Mouse (Mus musculus) MEL (cell line): ENCODE measurements around the gene Crk. TPM values are rescaled to one million over a fixed set of nuclear protein-coding genes. Genes with fewer than 3 reads are reported as not detected.
A peak's percentile ranks its signal among the peaks of the same experiment; 100 is the strongest.

ENCODE experiments used
- DNase-seq: peaks from one replicate; pipeline ENCODE4 v3.0.0; 2011; ENCODE audit warnings: low read depth, low spot score
- H3K27ac ChIP-seq: 2 replicates; pipeline ENCODE4 v1.5.1; 2012; ENCODE audit warnings: low read depth, mild to moderate bottlenecking, control low read depth, low read length, moderate library complexity; ENCODE audit not compliant: control insufficient read depth
- H3K27me3 ChIP-seq, 2 experiments: fragments of 150-350 bp in 1 of 2; sonication (generic) in 1 of 2; 2 replicates each; pipeline ENCODE4 v1.6.1; 2012; ENCODE audit warnings: low read length in 2 of 2, mild to moderate bottlenecking in 2 of 2, improper control_type of control experiment in 1 of 2, moderate library complexity in 1 of 2; ENCODE audit not compliant: insufficient read depth in 2 of 2, control insufficient read depth in 1 of 2
- H3K36me3 ChIP-seq, 2 experiments: 2 replicates each; pipeline ENCODE4 v1.6.1; 2012 to 2014; ENCODE audit warnings: low read length in 2 of 2, improper control_type of control experiment in 1 of 2, inconsistent platforms in 1 of 2, mild to moderate bottlenecking in 1 of 2; ENCODE audit not compliant: insufficient read depth in 2 of 2, control insufficient read depth in 1 of 2
- H3K4me1 ChIP-seq, 2 experiments: fragments of 150-350 bp in 1 of 2; sonication (generic) in 1 of 2; 2 replicates each; pipeline ENCODE4 v1.6.1; 2012; ENCODE audit warnings: low read length in 2 of 2, improper control_type of control experiment in 1 of 2, mild to moderate bottlenecking in 1 of 2; ENCODE audit not compliant: insufficient read depth in 2 of 2, control insufficient read depth in 1 of 2
- H3K4me3 ChIP-seq, 2 experiments: fragments of 150-350 bp in 1 of 2; sonication (generic) in 1 of 2; 2 replicates each; pipeline ENCODE4 v1.5.1; 2012; ENCODE audit warnings: low read depth in 2 of 2, low read length in 2 of 2, mild to moderate bottlenecking in 2 of 2, moderate library complexity in 2 of 2, control low read depth in 1 of 2, improper control_type of control experiment in 1 of 2; ENCODE audit not compliant: control insufficient read depth in 1 of 2, insufficient read depth in 1 of 2
- H3K79me2 ChIP-seq: 2 replicates; pipeline ENCODE4 v1.6.1; 2012; ENCODE audit warnings: mild to moderate bottlenecking, low read length, moderate library complexity; ENCODE audit not compliant: control insufficient read depth, poor library complexity, insufficient read depth
- H3K9ac ChIP-seq: 2 replicates; pipeline ENCODE4 v1.6.1; 2012; ENCODE audit warnings: low read depth, mild to moderate bottlenecking, control low read depth, low read length, moderate library complexity; ENCODE audit not compliant: control insufficient read depth, poor library complexity, severe bottlenecking
- H3K9me3 ChIP-seq: fragments of 150-350 bp; sonication (generic); replicated peaks from 2 replicates; pipeline ENCODE4 v1.6.1; 2012; ENCODE audit warnings: mild to moderate bottlenecking, low read length, improper control_type of control experiment, moderate library complexity; ENCODE audit not compliant: insufficient read depth
- CHD1 ChIP-seq: IDR thresholded peaks from 2 replicates; pipeline ENCODE4 v1.6.1; 2012; ENCODE audit warnings: low read depth, mild to moderate bottlenecking, inconsistent platforms, low read length, improper control_type of control experiment
- CHD2 ChIP-seq: IDR thresholded peaks from 2 replicates; pipeline ENCODE4 v1.6.1; 2011; ENCODE audit warnings: low read length, improper control_type of control experiment
- CTCF ChIP-seq, 3 experiments: IDR thresholded peaks in 2 of 3; conservative IDR thresholded peaks in 1 of 3; 2 replicates each; pipeline ENCODE4 v1.5.1; 2011 to 2012; ENCODE audit warnings: low read length in 3 of 3, low read depth in 2 of 3, mild to moderate bottlenecking in 2 of 3, improper control_type of control experiment in 1 of 3, inconsistent platforms in 1 of 3, mixed read lengths in 1 of 3, moderate library complexity in 1 of 3; ENCODE audit not compliant: control insufficient read depth in 1 of 3, insufficient read depth in 1 of 3, poor library complexity in 1 of 3, severe bottlenecking in 1 of 3
- E2F4 ChIP-seq: IDR thresholded peaks from 2 replicates; pipeline ENCODE4 v1.6.1; 2011; ENCODE audit warnings: low read depth, low read length, improper control_type of control experiment, borderline replicate concordance
- EP300 ChIP-seq, 2 experiments: IDR thresholded peaks; 2 replicates each; pipeline ENCODE4 v1.6.1; 2011; ENCODE audit warnings: improper control_type of control experiment in 2 of 2, low read length in 2 of 2, low read depth in 1 of 2, mild to moderate bottlenecking in 1 of 2
- GABPA ChIP-seq: IDR thresholded peaks from 2 replicates; pipeline ENCODE4 v1.6.1; 2012; ENCODE audit warnings: low read depth, mild to moderate bottlenecking, inconsistent platforms, low read length, improper control_type of control experiment, moderate library complexity
- GATA1 ChIP-seq: IDR thresholded peaks from 2 replicates; pipeline ENCODE4 v1.6.1; 2011; ENCODE audit warnings: low read depth, low read length, improper control_type of control experiment
- JUND ChIP-seq: IDR thresholded peaks from 2 replicates; pipeline ENCODE4 v1.6.1; 2011; ENCODE audit warnings: low read depth, mild to moderate bottlenecking, improper control_type of control experiment, low read length
- MAFK ChIP-seq: IDR thresholded peaks from 2 replicates; pipeline ENCODE4 v1.6.1; 2011; ENCODE audit warnings: low read depth, mild to moderate bottlenecking, low read length, improper control_type of control experiment, borderline replicate concordance
- MAZ ChIP-seq: IDR thresholded peaks from 2 replicates; pipeline ENCODE4 v1.6.1; 2012; ENCODE audit warnings: low read depth, mild to moderate bottlenecking, inconsistent platforms, low read length, improper control_type of control experiment
- MYB ChIP-seq: IDR thresholded peaks from 2 replicates; pipeline ENCODE4 v1.6.1; 2011; ENCODE audit warnings: mild to moderate bottlenecking, low read depth, low read length, improper control_type of control experiment
- NRF1 ChIP-seq: IDR thresholded peaks from 2 replicates; pipeline ENCODE4 v1.6.1; 2014; ENCODE audit warnings: low read depth, mild to moderate bottlenecking, inconsistent platforms, low read length, improper control_type of control experiment, moderate library complexity; ENCODE audit not compliant: poor library complexity, insufficient read depth, severe bottlenecking
- POLR2AphosphoS2 ChIP-seq: IDR thresholded peaks from 2 replicates; pipeline ENCODE4 v1.6.1; 2011; ENCODE audit warnings: low read length, improper control_type of control experiment
- RAD21 ChIP-seq: IDR thresholded peaks from 2 replicates; pipeline ENCODE4 v1.6.1; 2011; ENCODE audit warnings: mild to moderate bottlenecking, low read depth, low read length, improper control_type of control experiment
- RCOR1 ChIP-seq: IDR thresholded peaks from 2 replicates; pipeline ENCODE4 v1.6.1; 2012; ENCODE audit warnings: low read depth, mild to moderate bottlenecking, inconsistent platforms, low read length, improper control_type of control experiment
- SIN3A ChIP-seq: IDR thresholded peaks from 2 replicates; pipeline ENCODE4 v1.6.1; 2012; ENCODE audit warnings: low read length, improper control_type of control experiment, inconsistent platforms
- SMC3 ChIP-seq: IDR thresholded peaks from 2 replicates; pipeline ENCODE4 v1.6.1; 2011; ENCODE audit warnings: low read depth, low read length, improper control_type of control experiment
- TAL1 ChIP-seq: IDR thresholded peaks from 2 replicates; pipeline ENCODE4 v1.6.1; 2012; ENCODE audit warnings: mild to moderate bottlenecking, inconsistent platforms, low read length, moderate library complexity, mixed read lengths
- TBP ChIP-seq: IDR thresholded peaks from 2 replicates; pipeline ENCODE4 v1.8.0; 2011; ENCODE audit warnings: low read depth, low read length, improper control_type of control experiment
- TCF12 ChIP-seq: IDR thresholded peaks from 2 replicates; pipeline ENCODE4 v1.6.1; 2014; ENCODE audit warnings: low read depth, mild to moderate bottlenecking, inconsistent platforms, low read length, improper control_type of control experiment, moderate library complexity
- USF2 ChIP-seq, 2 experiments: IDR thresholded peaks; 2 replicates each; pipeline ENCODE4 v1.6.1; 2011 to 2012; ENCODE audit warnings: improper control_type of control experiment in 2 of 2, low read length in 2 of 2, borderline replicate concordance in 1 of 2, inconsistent platforms in 1 of 2, low read depth in 1 of 2, mild to moderate bottlenecking in 1 of 2; ENCODE audit not compliant: insufficient read depth in 1 of 2
- ZMIZ1 ChIP-seq: IDR thresholded peaks from 2 replicates; pipeline ENCODE4 v1.6.1; 2012; ENCODE audit warnings: low read depth, mild to moderate bottlenecking, inconsistent platforms, low read length, improper control_type of control experiment, moderate library complexity
- ZNF384 ChIP-seq: IDR thresholded peaks from 2 replicates; pipeline ENCODE4 v1.6.1; 2012; ENCODE audit warnings: low read depth, mild to moderate bottlenecking, inconsistent platforms, low read length, improper control_type of control experiment
- polyA plus RNA-seq, 2 experiments: library from polyadenylated mRNA; stranded (reverse) in 1 of 2; unstranded in 1 of 2; fragments of >175 nt in 1 of 2; fragments of >200 nt in 1 of 2; gene quantifications; 2 replicates each; pipeline versions ENCODE4 v1.2.1 to v1.2.4; 2012; ENCODE audit warnings: low replicate concordance in 2 of 2, low read depth in 1 of 2; ENCODE audit not compliant: insufficient read length in 2 of 2, insufficient read depth in 1 of 2, missing spikeins in 1 of 2
- total RNA-seq: library from RNA; depleted of rRNA; stranded (reverse); fragments of 300-350 nt; gene quantifications from 2 replicates; pipeline ENCODE4 v1.2.3, GENCODE M21; 2012

Crk gene
- total and polyA plus RNA-seq, 3 experiments = 33.8 to 68.0 (median 66.2) TPM

DNA sequence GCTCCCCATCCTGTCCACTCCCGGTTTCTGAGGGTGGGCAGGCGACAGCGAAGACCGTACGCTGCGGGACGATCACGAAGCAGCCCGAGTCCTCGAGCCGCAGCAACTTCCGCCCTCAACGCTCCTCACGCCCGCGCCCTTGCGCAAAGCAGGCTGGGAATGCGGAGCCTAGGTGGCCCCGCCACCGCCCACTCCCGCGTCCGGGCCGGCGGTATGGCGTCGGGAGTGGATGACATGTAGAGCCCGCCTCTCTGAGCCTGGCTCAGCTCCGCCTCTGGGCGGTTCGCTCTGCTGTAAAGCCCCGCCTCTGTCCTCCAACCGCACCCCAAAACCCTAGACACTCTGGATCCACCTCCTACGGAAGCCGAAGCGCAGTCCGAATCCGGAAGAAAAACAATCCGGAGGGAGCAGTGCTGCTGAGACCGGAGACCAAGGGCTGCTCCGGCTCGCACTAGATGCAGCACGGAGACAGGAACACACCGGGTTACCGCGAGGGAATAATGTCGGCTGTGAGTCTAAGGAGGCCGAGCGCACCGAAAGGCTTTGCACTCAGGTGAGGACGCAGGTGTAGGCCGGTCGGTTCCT lies 48.3 kb upstream of the Crk start, which contains the start of gene Inpp5k (continued):
- TF ChIP-seq MAZ (peak; percentile 68), EP300 (IDR thresholded peaks at IDR 0.05; ENCODE audit: low read depth in 1 of 2, low read length in 2 of 2) (peak; percentile 7 to 38; a peak in 1 of 4 replicates), CHD2 (peak; percentile 56; the same call in 1 of the 2 replicates), POLR2AphosphoS2 (peak; percentile 99), NRF1 (peak; percentile 61; the same call in 1 of the 2 replicates), ZNF384 (no peak; the same call in 1 of the 2 replicates), MAFK (no peak), GABPA (no peak), ZMIZ1 (peak; percentile 95), CHD1 (0 out of 2 replicates have a peak, but pooled peaks have one; percentile 44), JUND (no peak), TAL1 (no peak), USF2 (IDR thresholded peaks at IDR 0.05; ENCODE audit: borderline replicate concordance in 1 of 2, insufficient read depth in 1 of 2, low read depth in 1 of 2, low read length in 2 of 2) (no peak), MYB (no peak; the same call in 1 of the 2 replicates), RCOR1 (no peak)
- TF ChIP-seq, all 39 proteins: peak for 21

DNA sequence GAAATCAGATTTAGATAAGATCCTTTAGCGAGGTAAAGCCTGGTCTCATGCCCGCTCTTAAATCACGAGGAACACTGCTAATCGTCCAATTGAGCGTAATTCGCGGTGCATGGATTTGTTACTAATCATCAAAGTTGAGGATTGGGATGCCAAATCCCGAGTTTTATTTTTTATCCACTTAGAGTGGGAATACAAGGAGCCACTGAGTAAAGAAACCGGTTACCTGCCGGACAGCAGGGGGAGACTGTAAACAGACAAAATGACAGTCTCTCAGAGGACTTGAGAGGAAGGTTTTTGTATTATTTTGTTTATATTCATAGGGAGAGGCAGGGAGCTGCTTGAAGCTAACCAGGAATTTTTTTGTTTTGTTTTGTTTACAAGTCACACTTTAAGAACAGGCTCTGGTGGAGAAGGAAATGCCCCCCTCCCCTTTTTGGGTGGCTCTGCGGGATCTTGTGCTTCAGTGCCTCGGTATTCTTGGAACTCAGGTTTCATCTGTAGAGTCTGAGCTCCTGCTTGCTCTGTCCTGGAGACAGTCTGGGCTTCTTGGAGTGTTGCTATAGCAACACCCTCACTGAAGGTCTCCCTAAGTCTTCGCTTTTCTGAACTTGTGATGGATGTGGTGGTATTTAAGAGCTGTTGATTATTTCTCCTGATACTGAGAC lies 47.4 kb upstream of the Crk start:
- Histone ChIP-seq H3K27ac (no peak overlapping the region), H3K4me1 (peaks cover 0 to 3% of the 10 kb centered on the region in 2 experiments; a peak in 2 of 4 replicates), H3K9ac (peak overlapping the region; percentile 72), H3K9me3 (no peaks in the 10 kb centered on the region), H3K36me3 (peaks cover 0 to 12% of the 10 kb centered on the region in 2 experiments; a peak in 3 of 4 replicates), H3K79me2 (no peaks in the 10 kb centered on the region; the same call in 1 of the 2 replicates), H3K27me3 (no peaks in the 10 kb centered on the region), H3K4me3 (peak overlapping the region; percentile 71 to 78)
- TF ChIP-seq TCF12 (no peak), SIN3A (no peak), TBP (no peak), ZMIZ1 (no peak), E2F4 (no peak), MAFK (no peak), MAZ (no peak), CTCF (IDR thresholded peaks at IDR 0.05 in 2 of 3, conservative IDR thresholded peaks at IDR 0.05 in 1 of 3; ENCODE audit: control insufficient read depth in 1 of 3, insufficient read depth in 1 of 3, low read depth in 2 of 3, low read length in 3 of 3, poor library complexity in 1 of 3, severe bottlenecking in 1 of 3) (peak in 1 of 3 experiments; percentile 29; a peak in 2 of 6 replicates), SMC3 (peak; percentile 24; the same call in 1 of the 2 replicates), GATA1 (peak; percentile 70; the same call in 1 of the 2 replicates), RAD21 (peak; percentile 14)
- no peak for DNase-seq
